Mouse (Mus musculus) adrenal gland, postnatal 25 days (tissue): ENCODE data around the gene Plekhs1. TPM values are rescaled to one million over a fixed set of nuclear protein-coding genes. Genes with fewer than 3 reads are reported as not detected.
"Not testable (repeated sequence)": the region's sequence is repeated elsewhere in the genome, so short reads cannot be mapped to it uniquely, and the experiment has no call there.

Experiments
- DNase-seq: peaks from one replicate; pipeline ENCODE4 v3.0.0; 2021; ENCODE audit warnings: mixed read lengths
- total RNA-seq: library from RNA; stranded (reverse); gene quantifications from 2 replicates; pipeline ENCODE4 v1.2.3, GENCODE M21; 2021

The Plekhs1 gene
- total RNA-seq, 1 experiment from 2014 or later, result 0.12 TPM

- not testable (repeated sequence) for DNase-seq
Measured at GRCm38 (mm10) chr19:56530529-56530928, 69.1 kb downstream of the Plekhs1 start.

- no peak for DNase-seq
Measured at GRCm38 (mm10) chr19:56531251-56531650, 69.8 kb downstream of the Plekhs1 start.

- no peak for DNase-seq
Measured at GRCm38 (mm10) chr19:56533291-56534071, 72.0 kb downstream of the Plekhs1 start.

- no peak for DNase-seq
Measured at GRCm38 (mm10) chr19:56534337-56534736, 72.9 kb downstream of the Plekhs1 start.

- DNase-seq, result no peak
Measured at GRCm38 (mm10) chr19:56535064-56535463, 73.6 kb downstream of the Plekhs1 start.

GRCm38 (mm10) chr19:56535765-56536164 lies 74.3 kb downstream of the Plekhs1 start:
- no peak for DNase-seq

Other genes with a start within 250 kb of the Plekhs1 start
- gene Habp2, start 174.5 kb upstream of the Plekhs1 start, total RNA-seq, result 0.86 TPM in 1 of 2 replicates, not detected in the other
- 0.09 TPM in 1 of 2 replicates, not detected in the other for gene Nrap, start 71.6 kb upstream of the Plekhs1 start, total RNA-seq
- 13.7 and 14.8 TPM in 2 replicates for gene Casp7, start 64.5 kb upstream of the Plekhs1 start, total RNA-seq
- gene Dclre1a, start 86.6 kb downstream of the Plekhs1 start, total RNA-seq, result 15.0 and 16.2 TPM in 2 replicates
- gene Nhlrc2, start 86.6 kb downstream of the Plekhs1 start, total RNA-seq, result 21.1 and 21.7 TPM in 2 replicates